Mouse (Mus musculus) NIH3T3 (cell line): Measurements from ENCODE around the gene Kctd10.

ENCODE experiments used
- DNase-seq: peaks from one replicate; pipeline ENCODE4 v3.0.0-alpha.2; 2012; ENCODE audit warnings: low read depth

Gene Kctd10

DNA sequence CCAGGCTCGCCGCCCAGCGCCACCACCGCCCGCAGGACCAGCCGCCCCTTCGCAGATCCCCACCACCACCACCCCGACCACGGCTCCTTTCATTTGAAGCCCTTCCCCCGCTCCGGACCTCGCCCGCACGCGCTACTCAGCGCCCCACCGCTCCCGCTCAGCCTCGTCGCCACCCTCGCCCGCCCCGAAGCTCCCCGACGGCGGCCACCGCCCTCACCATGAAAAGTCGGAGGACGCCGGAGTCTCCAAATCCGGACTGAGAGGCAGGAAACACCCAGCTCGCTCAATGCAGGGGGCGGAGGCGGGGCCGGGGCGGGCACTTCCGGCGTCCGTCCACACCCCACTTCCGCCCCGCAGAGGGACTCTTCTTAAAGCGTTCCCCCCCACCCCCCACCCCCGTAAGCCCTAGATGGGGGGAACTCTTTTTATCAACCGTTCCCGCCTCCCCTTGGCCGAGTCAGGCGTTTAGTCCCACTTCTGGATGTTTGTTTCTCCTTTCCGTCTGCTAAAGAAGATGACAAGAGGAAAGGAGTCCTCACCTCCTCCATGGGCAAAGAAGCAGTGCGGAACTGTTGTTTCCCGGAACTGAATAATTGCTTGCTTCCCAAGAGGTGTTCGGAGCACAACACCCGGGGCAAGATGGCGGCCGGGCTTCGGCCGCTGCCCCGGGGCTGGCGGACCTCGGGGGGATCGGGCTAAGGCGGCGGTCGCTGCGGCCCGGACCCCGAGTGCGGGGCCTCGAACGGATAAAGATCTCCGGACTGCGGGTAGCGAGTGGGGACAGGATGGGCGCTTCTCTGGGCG lies at the start of gene Kctd10, which contains the start of gene Ube3b:
Gene Kctd10 (minus strand): TSS at position 300 of the 804 bp plus-strand sequence.
Gene Ube3b (plus strand): TSS at position 399 of the 804 bp plus-strand sequence.
- DNase-seq = peak; percentile 95

DNA sequence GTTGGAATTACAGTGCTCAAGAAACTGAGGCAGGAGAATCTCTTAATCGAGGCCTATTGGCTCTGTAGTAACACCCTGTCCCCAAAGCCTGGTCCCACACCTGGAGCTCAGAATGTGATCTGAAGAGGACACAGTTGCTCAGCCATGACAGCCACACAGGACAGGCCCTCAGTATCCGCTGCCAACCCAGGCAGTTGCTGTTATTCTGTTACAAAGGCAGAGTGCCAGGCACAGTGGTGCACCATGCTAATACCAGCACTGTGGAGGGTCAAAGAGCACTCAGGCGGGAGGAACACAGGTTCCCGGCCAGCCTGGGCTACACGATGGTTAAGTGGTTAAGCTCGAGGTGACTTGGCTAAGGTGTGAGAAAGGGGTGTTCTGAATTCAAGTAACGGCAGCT lies 49.5 kb upstream of the Kctd10 start:
- no peak for DNase-seq

DNA sequence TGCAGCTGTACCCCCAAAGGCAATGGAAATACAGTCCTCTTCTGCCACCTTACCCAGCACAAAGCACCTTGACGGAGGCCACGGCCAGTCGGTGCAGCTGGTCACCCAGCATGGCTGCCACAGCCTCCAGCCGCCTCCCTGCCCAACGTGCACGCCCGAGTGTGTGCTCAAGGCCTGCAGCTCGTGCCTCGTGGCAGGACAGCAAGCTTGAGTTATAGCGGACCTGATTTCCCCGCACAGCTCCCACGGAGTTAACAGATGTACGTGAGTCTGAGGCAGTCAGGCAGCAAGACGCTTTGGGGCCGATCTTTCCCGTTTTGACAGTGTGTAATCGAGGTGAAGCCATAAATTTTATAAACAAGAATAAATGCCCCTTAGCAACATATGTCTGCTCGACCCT lies 48.3 kb upstream of the Kctd10 start:
- no peak for DNase-seq

DNA sequence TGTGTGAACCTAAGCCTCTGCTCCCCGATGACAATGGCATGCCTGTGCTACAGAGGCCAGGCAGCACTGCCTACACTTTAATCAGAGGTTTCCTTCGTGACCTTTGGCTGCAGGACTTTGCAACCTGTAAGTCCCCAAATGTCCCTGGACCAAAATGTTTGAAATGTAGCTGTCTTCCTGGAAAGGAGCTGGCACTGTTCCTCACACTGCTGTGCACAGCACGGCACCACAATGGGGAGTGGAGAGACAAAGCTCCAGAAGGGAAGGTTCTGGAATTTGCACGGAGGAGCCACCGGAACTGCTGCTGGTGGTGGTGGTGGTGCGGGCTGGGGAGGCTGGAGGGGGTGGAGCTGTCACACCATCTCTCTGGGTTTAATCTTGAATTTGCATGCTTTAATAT lies 46.4 kb upstream of the Kctd10 start:
- no peak for DNase-seq

DNA sequence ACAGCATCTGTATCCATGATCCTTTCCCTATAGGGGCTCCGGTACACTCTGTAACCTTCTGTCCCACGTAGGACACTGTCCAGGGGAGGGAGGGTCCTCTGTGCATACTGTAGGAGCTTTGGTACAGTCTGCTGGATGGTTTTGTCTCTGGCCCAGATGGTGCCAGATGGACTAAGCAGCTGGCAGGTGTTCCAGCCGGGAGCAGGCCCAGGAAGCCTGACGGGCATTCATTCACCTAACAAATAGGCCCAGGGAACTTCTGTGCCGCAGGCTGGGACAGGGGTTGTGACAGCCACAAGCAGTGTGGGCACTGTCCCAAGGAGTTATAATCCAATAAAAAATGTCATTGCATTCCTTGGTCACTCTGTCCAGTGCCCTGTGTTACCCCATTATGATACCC lies 43.7 kb upstream of the Kctd10 start:
- no peak for DNase-seq

DNA sequence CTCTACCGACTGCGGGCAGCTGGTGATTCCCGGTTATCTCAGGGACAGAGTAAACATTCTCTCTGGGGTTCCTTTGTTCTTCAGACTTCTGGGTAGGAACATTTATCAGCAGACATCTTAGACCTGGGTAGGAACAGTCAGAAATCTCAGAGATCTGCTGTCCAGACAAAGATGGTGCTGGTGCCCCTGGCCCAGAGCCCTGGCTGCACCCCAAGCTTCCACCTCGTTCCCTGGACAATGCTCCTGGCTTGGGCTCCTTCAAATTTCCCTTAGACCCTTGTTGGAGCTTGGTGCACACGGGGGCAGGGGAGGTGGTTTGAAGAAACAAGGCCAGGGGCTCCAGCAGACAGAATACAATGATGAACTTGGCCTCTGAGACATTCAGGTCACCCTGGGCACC lies 42.3 kb upstream of the Kctd10 start:
- DNase-seq = no peak

DNA sequence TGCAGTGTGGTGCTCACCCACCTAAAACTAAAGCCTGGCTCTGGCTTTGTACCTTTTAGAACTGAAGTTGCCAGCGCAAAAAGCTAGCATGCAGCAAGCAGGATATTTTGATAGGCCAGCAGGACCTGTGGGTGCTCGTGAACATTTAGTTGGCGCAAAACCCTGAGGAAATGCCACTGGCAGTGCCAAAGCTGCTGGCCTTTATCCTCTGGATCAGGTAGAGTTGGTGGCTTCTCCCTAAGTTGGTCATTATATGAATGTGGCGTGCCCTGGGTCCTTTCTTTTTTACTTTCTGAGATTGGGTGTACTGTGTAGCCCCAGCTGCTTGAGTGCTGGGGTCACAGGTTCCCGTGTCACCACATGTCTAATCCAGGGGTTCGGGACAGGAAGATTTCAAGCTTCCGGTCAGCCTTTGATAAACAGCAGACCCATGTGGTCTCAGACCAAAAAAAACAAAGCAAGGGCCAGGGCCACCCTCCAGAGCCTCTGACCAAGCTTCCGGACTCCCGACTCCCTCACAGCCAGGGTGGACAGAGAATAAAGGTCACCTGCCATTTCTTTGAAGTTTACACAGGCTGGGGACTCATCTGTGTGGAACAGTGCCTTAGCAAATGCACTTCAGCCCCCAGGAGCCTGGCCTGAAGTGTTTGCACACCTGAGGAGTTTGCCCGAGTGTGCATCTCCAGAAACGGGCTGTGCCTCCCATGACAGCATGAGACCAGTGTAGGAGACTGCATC lies 41.4 kb upstream of the Kctd10 start:
- DNase-seq = no peak

DNA sequence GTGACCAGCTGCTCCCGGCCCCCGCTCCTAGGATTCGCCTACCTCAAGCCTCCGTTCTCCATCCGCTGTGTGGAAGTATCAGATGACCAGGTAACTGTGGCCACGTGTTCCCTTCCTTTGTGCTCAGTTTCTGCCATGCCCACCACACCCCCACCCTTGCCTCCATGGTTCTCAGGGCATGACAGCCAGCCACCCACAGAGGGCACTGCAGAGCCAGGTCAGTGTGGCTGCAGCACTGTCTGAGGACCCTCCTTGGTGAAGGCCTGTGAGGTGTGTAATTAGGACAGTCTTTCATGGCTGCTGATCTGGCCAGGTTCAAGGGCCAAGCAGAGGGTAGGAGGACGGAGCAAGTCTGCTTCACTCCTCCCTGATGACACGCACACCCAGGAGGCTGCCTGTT lies 38.2 kb upstream of the Kctd10 start:
- peak; percentile 44 for DNase-seq

DNA sequence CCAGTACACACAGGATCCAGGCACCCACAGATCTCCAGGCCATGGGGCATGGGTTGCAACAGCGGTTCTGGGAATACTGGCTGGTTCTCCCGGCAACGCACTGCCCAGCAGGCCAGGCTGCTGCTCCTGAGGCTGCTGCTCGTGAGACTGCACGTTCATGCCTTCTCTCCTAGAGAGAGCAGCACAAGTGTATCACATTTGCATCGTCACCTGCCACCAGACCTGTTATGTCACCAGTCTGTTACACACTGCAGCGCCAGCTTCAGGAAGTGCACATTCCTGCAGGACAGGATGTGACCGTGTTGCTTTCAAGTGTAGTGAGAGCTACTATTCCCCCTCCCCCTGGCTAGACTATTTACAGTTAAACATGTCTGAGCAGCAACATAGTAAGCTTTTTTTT lies 36.5 kb upstream of the Kctd10 start:
- DNase-seq = no peak

DNA sequence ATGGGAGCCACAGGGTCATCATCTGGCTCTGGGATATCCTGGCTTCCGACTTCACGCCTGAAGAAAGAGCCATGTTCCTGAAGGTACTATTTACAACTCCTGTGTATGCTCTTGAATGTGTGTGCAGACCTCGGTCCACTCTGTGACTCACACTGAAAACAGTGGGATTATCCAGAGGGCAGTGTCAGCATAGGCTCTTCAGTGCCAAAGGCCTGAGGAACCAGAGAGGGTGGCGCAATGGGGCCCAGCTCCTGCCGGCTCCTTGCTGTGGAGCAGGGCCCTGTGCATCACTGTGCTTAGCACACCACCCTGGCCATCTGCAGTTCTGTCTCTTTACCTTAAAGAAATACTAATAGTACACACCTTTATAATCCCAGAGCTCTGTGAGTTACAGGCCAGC lies 35.3 kb upstream of the Kctd10 start:
- DNase-seq = peak; percentile 79

DNA sequence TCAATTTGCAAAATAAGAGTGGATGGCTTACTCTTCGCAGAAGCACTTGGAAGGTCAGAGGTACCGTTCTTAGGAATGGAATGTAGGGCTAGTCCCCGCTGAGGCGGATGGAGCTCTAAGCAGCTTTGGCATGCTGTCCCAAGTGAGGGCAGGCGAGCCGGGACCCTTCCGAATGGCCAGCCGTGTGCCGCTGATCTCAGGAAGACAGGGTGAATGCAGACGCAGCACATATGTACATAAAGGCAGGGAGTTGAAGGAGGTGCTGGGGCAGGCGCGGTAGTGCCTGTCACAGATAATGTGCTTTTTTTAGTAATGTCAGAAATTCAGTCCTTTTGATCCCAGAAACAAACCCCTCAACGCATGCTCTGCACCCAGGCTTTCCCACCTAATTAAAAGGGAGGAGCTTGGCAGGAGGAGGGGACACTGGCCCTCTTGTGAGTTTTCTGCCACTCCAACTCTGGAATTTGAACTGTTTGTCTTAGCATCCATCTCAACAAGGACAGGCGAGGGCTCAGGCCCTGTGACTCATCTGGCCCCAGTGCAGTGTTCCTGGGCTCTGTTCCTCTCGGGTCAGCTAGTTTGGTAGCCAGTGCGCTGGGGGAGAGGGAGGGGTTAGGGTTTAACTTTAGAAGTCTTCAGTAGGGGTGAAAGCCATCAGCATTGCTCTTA lies 32.9 kb upstream of the Kctd10 start:
- DNase-seq = peak; percentile 85

DNA sequence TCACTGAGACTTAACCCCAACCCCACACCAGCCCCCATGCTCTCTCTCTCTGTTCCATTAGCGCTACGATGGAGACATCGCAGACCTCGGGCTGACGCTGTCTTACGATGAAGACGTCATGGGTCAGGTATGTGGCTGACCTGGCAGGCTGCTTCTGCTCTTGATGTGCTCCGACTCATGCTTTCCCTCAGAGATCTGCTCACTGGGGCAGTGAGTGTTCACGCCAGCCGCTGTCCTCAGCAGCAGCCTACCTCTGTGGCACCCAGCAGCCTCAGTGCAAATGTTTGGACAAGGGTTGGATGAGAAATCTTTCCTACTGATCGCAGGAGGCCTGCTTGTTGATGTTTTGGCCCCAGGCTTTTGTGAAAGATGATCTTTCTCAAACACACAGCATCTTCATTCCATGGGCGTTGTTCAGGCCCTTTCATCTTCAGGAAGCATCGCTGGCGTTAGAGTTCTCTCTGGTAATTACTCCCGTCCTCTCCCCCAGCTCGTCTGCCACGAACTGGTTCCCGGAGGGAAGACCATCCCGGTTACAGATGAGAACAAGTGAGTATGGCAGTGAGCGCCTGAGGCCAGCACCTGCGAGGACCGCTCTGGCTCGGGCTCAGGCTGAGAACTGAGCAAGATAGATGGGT lies 32.2 kb upstream of the Kctd10 start:
- DNase-seq = peak; percentile 73

DNA sequence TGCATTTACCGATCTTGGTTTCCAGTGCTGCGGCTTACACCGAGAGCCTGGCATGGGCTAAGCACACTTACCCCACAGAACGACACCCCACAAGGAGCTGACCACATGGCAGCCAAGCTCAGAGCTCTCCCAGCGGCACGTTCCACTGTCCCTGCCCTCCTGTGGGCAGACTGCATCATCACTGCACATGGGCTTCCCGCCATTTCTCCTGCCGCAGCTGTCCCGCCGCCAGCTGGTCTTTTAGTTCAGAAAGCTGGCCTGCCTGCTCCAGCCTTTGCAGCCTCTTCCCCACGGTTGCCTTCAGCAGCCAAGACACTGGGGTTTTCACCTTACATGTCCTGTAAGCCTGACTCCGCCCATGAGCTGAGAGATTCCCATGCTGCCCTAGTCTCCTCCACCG lies 30.1 kb upstream of the Kctd10 start:
- no peak for DNase-seq

DNA sequence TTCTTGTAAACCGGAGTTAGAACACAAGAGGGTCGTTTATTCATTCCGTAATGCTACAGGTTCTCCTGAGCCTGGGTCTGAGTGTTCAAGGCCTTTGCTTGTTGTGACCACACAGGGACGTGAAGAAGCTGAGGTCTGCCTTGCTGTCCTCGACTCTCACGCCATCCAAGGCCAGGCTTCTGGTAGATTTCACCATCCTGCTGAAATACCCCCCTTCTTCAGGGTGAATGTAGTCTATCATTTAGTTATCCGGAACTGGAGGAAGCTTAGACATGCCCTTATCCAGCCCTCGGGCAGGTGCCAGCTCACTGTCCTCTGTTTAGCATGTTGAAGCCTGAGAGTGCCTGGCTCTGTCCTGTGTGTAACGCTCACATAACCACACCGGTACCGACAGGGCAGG lies 28.5 kb upstream of the Kctd10 start:
- DNase-seq = no peak

DNA sequence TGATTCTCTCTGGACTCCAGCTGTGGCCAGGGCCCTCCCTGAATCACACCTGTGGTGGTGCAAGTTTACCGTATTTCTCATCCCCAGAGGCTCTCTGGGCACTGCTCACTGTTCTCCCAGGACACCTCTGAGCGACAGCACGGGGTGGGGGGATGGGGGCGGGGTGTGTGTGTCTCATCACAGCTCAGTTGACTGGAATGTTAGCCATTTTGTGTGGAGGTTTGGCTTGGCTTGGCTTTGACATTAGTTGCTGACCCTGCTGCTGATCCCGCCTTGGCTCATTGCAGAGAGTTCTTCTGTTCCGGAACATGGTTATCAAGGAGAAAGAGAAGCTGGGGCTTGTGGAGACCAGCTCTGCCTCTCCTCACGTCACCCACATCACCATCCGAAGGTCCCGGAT lies 27.5 kb upstream of the Kctd10 start:
- peak; percentile 83 for DNase-seq

DNA sequence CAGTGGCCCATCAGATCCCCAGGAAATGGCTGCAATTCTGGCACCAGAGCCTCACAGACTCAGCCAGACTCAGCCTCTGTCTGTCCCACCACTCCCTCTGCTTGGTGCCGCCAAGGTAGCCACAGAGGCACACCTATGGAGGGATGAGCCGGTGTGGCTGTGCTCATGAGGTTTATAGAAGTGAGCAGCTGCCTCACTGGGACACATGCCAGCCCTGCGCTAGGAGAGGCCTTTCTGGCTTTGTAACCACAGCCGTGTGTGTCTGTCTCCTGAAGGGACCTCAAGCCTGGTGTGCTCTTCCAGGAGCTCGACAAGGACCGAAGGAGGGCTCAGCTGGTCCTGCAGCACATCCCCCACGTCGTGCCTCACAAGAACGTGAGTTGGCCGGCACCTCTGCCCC lies 27.0 kb upstream of the Kctd10 start:
- DNase-seq = peak; percentile 76

DNA sequence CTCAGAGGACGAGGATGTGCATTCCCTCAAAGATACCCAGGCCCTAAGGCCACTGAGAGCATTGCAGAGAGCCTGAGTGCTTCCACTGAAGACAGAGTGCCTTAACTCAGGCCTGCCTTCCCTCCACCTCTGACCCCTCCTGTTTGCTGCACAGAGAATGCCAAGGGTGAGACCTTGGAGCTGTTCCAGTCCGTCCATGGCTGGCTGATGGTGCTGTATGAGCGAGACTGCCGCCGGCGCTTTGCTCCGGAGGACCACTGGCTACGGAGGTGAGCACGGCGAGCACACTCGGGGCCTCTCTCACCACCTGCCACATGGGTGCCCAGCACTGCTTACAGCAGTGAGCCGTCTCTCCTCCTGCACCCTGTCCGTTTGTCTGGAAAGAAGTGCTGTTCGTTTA lies 26.3 kb upstream of the Kctd10 start:
- DNase-seq = peak; percentile 24

DNA sequence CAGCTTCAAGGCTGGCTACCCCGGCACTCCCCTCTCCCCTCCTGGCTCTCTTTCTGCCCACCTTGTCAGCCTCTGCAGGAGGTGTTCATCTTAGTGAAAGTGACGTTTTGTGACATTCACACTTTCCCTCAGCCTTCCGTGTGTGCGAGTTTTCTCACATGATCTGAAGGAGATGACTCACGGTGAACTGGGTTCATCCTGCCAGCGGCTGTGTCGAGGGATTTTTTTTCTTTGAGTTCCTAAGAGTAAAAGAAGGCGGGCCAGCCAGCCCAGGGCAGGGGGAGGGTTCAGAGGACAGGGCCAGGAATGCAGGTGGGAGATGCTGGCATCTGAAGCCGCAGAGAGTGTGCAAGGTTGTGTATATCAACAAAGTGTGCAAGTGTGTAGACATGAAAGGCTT lies 12.9 kb upstream of the Kctd10 start:
- peak; percentile 49 for DNase-seq

DNA sequence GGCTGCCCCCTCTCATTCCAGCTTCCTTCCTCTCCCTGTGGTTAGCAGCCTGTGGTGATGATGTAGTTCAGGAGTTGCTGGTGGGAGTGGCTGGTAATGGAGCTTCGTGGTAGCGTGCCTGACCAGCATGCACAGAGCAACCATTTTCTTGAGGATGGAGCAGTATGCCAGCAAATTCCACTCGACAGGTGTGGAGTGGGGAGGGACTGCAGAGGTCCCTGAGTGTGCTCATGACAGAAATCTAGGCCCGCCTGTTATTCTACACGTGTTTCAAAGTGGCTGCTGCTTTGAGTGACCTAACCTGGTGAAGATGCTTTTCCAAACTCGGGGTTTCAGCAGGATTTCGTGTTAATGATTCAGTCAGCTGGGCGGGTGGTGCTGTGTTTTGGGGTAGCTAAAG lies 4.1 kb upstream of the Kctd10 start:
- no peak for DNase-seq

DNA sequence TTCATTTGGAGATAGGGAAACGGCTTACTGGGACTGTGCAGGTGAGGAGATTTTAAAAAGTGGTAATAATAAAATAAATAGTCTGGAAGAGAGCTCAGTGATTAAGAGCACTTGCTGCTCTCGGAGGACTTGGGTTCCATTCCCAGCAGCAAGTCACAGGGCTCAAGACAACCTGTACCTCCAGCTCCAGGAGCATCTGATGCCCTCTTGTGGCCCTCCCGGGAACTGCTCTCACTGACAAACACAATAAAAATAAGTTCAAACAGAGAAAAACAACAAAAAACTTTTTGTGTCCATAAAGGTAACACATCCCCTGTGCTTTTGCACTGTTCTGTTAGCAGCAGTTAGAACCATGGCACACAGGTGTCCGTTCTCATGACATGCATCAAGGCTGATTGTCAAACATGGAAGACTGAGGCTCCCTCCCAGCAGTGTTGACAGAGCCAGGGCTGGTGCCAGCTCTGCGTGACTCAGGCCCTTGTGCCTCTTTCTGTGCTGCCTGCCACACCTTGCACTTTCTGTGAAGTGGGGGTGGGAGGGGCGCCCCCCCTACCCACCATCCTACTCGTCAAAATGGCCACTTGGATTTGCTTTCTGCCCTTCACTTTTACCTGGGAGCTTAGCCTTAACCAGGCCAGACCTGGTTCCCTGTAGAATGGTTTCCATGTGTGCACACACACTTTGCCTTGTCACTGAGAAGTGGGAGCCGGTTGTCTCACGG lies 3.0 kb upstream of the Kctd10 start:
- peak; percentile 71 for DNase-seq

DNA sequence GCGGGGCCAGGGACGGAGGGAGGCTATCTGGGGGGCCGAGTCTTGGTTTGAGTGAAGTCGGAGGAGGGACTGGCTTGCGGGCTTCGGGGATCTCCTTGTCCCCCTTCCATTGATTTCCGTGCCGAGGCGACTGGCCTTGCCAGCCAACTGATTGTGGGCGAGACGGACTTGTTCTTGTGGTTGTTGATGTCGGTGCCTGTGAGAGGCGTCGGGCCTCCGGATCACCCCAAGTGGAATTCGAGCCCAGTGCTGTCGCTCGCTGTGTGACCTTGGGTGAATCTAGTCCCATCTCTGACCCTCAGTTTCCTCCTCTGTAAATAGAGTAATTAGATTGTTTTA lies 674 bp upstream of the Kctd10 start:
- DNase-seq = no peak

DNA sequence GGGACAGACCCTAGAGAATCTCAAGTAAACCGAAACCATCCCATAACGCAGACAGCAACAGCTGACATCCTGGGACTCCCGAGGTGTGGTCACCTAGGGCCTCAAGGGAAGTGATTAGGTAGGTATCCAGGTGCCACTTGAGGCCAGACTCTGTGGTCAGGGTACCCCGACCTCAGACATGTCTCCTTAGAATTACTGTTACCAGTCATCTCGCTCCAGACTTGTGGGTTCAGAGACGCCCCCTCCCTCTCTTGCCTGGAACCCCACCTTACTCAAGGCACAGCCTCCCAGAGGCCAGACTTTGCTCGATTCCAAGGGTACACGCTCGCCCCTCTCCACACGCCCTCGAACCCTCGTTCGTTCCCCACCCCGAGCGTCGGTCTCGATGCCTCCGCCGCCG lies 545 bp downstream of the Kctd10 start:
- DNase-seq = peak; percentile 46
